Mouse (Mus musculus): ENCODE results near the gene Kin. TPM values are rescaled to one million over a fixed set of nuclear protein-coding genes. Genes with fewer than 3 reads are reported as not detected.

Gene Kin
- polyA plus RNA-seq, 1 experiment from 2014 or later: 32.1 TPM

DNA sequence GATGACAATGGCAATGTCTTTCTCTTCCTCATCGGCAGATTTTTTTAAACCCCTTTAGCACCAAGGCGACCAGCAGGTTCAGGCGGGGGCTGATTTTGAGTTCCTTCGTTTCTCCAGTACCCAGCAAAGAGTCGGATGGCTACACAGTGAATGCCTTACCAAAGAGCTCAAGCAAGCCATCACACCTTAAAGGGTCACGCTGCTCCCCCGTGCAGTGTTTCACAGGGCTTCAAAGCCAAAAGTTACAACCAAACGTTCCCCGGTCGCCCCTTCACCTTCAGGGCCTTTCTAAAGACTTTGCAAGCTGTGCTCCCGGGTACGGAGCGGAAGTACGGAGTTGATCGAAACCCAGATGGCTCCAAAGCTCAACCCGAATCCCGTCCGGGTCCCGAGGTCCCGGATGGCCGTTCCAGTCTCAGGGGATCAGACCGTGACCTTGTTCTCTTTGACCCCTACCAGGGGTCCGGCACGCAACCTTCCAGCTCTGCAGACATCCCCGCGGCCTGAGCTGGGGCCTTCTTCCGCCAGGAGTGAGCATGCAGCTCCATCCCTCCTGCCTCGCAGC is 566 bp upstream of the Kin start:
- H3K9me3 ChIP-seq: no peaks in the 10 kb centered on the region
- ATAC-seq (replicated peaks): no peak
- WGBS: under 1% methylated on average over 28 of the region's 28 CpGs

GRCm38 (mm10) chr2:10081453-10082080 is 1.2 kb downstream of the Kin start:
- ATAC-seq (replicated peaks): no peak
- 94% methylated on average over 5 of the region's 5 CpGs for WGBS

More for the DNA sequence above, 566 bp upstream of the Kin start:
- H3K4me1 ChIP-seq: peaks cover 35% of the 10 kb centered on the region
- peak overlapping the region; percentile 96 for H3K27ac ChIP-seq
- no peaks in the 10 kb centered on the region for H3K36me3 ChIP-seq (replicated peaks)
- peak overlapping the region; percentile 80 for H3K4me2 ChIP-seq
- H3K27me3 ChIP-seq (replicated peaks): no peaks in the 10 kb centered on the region
- peak overlapping the region; percentile 100 for H3K9ac ChIP-seq
- peak overlapping the region; percentile 99 for H3K4me3 ChIP-seq

DNA sequence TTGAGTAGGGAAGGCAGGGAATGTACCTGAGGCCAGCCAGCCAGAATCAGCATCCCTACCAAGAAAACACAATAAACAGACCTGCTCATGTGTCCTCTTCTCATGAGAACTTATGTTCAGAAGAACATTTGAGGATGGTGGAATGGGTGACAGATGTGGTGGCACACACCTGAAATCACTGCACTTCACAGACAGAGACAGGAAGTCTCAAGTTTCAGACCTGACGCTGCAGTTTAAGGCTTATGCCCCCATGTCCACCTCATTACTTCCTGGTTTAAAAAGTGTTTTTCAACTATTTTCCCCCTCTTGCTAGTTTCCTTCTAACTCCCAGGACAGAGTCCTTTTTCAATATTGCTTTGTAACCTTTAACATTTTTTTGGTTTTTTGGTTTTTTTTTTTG is 2.3 kb downstream of the Kin start:
- no peak overlapping the region for H3K9ac ChIP-seq
- H3K36me3 ChIP-seq (replicated peaks): no peaks in the 10 kb centered on the region
- no peak overlapping the region for H3K27ac ChIP-seq
- H3K4me2 ChIP-seq: no peak overlapping the region
- H3K9me3 ChIP-seq: no peaks in the 10 kb centered on the region
- peaks cover 27% of the 10 kb centered on the region for H3K4me1 ChIP-seq
- no peak for ATAC-seq (replicated peaks)
- no peaks in the 10 kb centered on the region for H3K27me3 ChIP-seq (replicated peaks)
- WGBS: 89% methylated on average over 1 of the region's 1 CpGs
- no peak overlapping the region for H3K4me3 ChIP-seq

More at GRCm38 (mm10) chr2:10081453-10082080, 1.2 kb downstream of the Kin start:
- Histone ChIP-seq H3K27ac (no peak overlapping the region), H3K36me3 (replicated peaks) (no peaks in the 10 kb centered on the region), H3K4me1 (peaks cover 30% of the 10 kb centered on the region), H3K4me2 (peak overlapping the region; percentile 80), H3K4me3 (peak overlapping the region; percentile 99), H3K9ac (no peak overlapping the region; the same call in 1 of the 2 replicates), H3K27me3 (replicated peaks) (no peaks in the 10 kb centered on the region), H3K9me3 (no peaks in the 10 kb centered on the region)

DNA sequence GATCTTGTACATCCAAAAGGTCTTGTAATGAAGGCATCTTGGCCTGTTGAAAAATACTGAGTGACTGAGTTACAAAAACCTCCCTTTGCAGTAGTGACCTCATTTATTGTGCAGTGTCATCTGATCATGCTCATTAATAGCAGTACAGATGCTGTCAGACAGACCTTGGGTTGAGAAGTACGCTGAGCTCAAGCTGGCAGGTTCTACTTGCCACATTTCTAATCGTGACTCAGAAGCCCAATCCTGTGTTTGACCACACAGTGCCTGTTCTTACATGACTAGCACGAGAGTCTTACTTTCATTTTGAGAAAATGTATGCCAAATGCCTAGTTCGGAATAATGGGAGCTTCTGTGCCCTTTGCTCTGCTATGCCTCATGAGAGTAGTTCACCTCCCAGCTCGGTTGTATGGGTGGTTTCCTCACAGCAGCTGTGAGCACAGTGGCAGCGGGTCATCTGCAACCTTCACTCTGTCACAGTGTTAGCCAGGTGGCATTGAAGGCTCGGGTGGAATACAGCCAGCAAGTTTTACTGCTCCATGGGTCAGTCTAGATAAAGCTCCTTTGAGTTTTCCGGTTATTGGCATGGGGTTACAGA is 7.0 kb downstream of the Kin start:
- H3K27me3 ChIP-seq (replicated peaks): no peaks in the 10 kb centered on the region
- H3K36me3 ChIP-seq (replicated peaks): peaks cover 22% of the 10 kb centered on the region
- H3K4me3 ChIP-seq: no peak overlapping the region
- no peak overlapping the region for H3K27ac ChIP-seq
- H3K9me3 ChIP-seq: no peaks in the 10 kb centered on the region
- H3K4me1 ChIP-seq: no peaks in the 10 kb centered on the region
- H3K9ac ChIP-seq: no peak overlapping the region
- 84% methylated on average over 8 of the region's 8 CpGs for WGBS
- ATAC-seq (replicated peaks): no peak
- H3K4me2 ChIP-seq: no peak overlapping the region

GRCm38 (mm10) chr2:10094327-10095100 is 14.1 kb downstream of the Kin start:
- H3K9ac ChIP-seq: no peak overlapping the region
- peaks cover 21% of the 10 kb centered on the region for H3K36me3 ChIP-seq (replicated peaks)
- no peak overlapping the region for H3K4me2 ChIP-seq
- no peaks in the 10 kb centered on the region for H3K9me3 ChIP-seq
- no peaks in the 10 kb centered on the region for H3K27me3 ChIP-seq (replicated peaks)
- ATAC-seq (replicated peaks): no peak
- 87% methylated on average over 14 of the region's 14 CpGs for WGBS
- no peak overlapping the region for H3K4me3 ChIP-seq
- H3K27ac ChIP-seq: no peak overlapping the region
- H3K4me1 ChIP-seq: no peaks in the 10 kb centered on the region

- no peaks in the 10 kb centered on the region for H3K27me3 ChIP-seq (replicated peaks)
- H3K9me3 ChIP-seq: no peaks in the 10 kb centered on the region
- H3K4me2 ChIP-seq: no peak overlapping the region
- H3K9ac ChIP-seq: no peak overlapping the region
- H3K36me3 ChIP-seq (replicated peaks): no peaks in the 10 kb centered on the region
- no peak overlapping the region for H3K27ac ChIP-seq
- no peak for ATAC-seq (replicated peaks)
- H3K4me3 ChIP-seq: no peak overlapping the region
- WGBS: 37% methylated on average over 9 of the region's 9 CpGs
- no peaks in the 10 kb centered on the region for H3K4me1 ChIP-seq
These were observed 18.3 kb downstream of the Kin start for GRCm38 (mm10) chr2:10098598-10099215.

GRCm38 (mm10) chr2:10100471-10100870 is 20.1 kb downstream of the Kin start:
- H3K9me3 ChIP-seq: no peaks in the 10 kb centered on the region
- H3K4me2 ChIP-seq: no peak overlapping the region
- no peaks in the 10 kb centered on the region for H3K36me3 ChIP-seq (replicated peaks)
- no peaks in the 10 kb centered on the region for H3K27me3 ChIP-seq (replicated peaks)
- no peak overlapping the region for H3K9ac ChIP-seq
- no peak overlapping the region for H3K4me3 ChIP-seq
- no peak overlapping the region for H3K27ac ChIP-seq
- 82% methylated on average over 2 of the region's 2 CpGs for WGBS
- no peaks in the 10 kb centered on the region for H3K4me1 ChIP-seq
- ATAC-seq (replicated peaks): no peak

DNA sequence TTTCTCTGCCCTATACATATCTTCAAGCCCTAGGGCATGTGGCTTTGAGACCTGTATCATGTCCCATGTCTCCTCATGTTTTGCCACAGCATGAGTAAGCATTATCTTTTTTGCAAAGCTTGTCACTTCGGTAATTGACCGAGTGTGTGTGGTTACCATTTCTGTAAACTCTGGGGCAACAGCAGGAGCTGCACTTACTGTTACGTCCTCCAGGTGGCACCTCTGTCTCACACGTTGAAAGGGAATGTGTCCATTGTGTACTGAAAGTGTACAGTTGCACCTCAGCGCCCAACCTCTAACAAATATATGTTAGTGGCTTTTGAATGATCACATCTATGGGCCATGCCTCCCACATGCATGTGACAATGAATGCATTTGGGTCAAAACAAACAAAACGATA is 20.8 kb downstream of the Kin start:
- H3K27ac ChIP-seq: no peak overlapping the region
- no peaks in the 10 kb centered on the region for H3K9me3 ChIP-seq
- H3K9ac ChIP-seq: no peak overlapping the region
- 43% methylated on average over 6 of the region's 6 CpGs for WGBS
- no peak overlapping the region for H3K4me3 ChIP-seq
- H3K27me3 ChIP-seq (replicated peaks): no peaks in the 10 kb centered on the region
- H3K4me2 ChIP-seq: no peak overlapping the region
- ATAC-seq (replicated peaks): peak; percentile 24; the same call in 1 of the 2 replicates
- no peaks in the 10 kb centered on the region for H3K4me1 ChIP-seq
- H3K36me3 ChIP-seq (replicated peaks): no peaks in the 10 kb centered on the region

DNA sequence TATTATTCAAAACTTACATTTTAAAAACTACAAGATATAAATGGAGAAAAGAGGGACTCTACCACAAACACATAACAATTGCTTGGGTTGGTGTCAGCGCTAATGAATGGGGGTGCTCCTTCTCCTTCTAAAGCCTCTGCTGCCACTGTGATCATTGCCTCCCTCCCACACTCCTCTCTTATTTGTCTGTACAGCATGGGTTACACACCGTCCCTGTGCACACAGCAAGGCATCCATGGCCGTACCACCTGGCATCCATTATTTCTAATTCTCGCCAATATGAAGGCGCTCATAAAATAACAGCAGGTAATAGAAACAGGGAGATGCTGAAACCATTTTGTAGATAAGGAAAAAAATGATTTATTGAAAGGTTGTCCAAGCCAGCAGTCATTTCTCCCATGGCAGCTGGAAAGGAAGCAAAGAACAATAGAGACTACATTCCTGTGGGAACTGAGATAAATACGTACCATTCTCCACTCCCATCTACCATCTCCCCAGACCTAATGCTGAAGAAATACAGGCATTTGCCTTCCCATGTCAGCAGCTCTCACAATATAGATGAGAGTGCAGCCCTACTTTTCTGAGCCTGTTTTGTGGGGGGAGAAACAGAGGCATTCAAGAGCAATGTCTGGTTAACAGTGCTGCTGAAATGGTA is 28.3 kb downstream of the Kin start:
- no peaks in the 10 kb centered on the region for H3K27me3 ChIP-seq (replicated peaks)
- no peak overlapping the region for H3K9ac ChIP-seq
- H3K4me3 ChIP-seq: no peak overlapping the region
- H3K4me1 ChIP-seq: no peaks in the 10 kb centered on the region
- no peaks in the 10 kb centered on the region for H3K9me3 ChIP-seq
- no peak overlapping the region for H3K4me2 ChIP-seq
- WGBS: 73% methylated on average over 6 of the region's 6 CpGs
- no peaks in the 10 kb centered on the region for H3K36me3 ChIP-seq (replicated peaks)
- no peak overlapping the region for H3K27ac ChIP-seq
- no peak for ATAC-seq (replicated peaks)

DNA sequence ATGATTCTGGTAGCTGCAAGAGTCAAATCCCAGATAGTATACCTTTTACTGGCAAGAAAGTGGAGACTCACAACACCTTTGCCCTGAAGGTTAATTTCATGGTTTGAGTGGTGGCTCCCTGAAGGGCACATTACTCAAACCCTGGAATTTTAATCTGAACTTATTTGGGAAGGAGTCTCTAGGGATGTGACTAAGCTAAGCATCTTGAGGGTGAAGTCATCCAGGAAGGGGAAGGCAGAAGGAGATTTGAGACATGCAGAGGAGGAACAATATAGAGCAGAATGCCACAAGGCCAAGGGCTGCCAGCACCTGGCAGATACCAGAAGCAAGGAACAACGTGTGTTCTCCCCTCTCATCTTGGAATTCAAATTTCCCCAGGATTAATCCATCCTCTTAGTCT is 38.4 kb downstream of the Kin start:
- Histone ChIP-seq H3K9ac (no peak overlapping the region), H3K27ac (no peak overlapping the region), H3K4me1 (no peaks in the 10 kb centered on the region), H3K4me2 (no peak overlapping the region), H3K9me3 (no peaks in the 10 kb centered on the region), H3K4me3 (no peak overlapping the region), H3K36me3 (replicated peaks) (no peaks in the 10 kb centered on the region), H3K27me3 (replicated peaks) (no peaks in the 10 kb centered on the region)
- no peak for ATAC-seq (replicated peaks)
- WGBS: 67% methylated on average over 1 of the region's 1 CpGs

DNA sequence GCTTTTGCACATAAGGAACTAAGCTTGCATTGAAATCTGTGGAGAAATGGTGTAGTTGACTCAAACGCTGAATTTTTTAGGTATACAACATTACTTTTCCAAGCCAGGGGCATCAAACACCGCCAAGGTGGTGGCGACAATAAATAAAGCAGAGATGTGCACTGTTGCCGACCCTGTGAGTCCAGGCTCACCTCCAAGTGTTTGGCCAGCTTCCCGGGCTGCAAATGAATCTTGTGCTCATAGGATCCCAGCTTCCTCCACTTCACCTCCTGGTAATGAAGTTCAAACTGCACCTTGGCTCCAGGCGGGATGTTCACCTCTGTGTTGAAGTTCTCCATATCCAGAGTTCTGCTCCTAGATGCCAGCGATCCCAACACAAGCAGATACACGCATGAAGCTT is 38.9 kb downstream of the Kin start:
- H3K9me3 ChIP-seq: no peaks in the 10 kb centered on the region
- H3K4me2 ChIP-seq: no peak overlapping the region
- H3K27me3 ChIP-seq (replicated peaks): no peaks in the 10 kb centered on the region
- no peak overlapping the region for H3K27ac ChIP-seq
- H3K9ac ChIP-seq: no peak overlapping the region
- no peak overlapping the region for H3K4me3 ChIP-seq
- H3K4me1 ChIP-seq: no peaks in the 10 kb centered on the region
- ATAC-seq (replicated peaks): no peak
- H3K36me3 ChIP-seq (replicated peaks): no peaks in the 10 kb centered on the region
- WGBS: 90% methylated on average over 8 of the region's 8 CpGs

DNA sequence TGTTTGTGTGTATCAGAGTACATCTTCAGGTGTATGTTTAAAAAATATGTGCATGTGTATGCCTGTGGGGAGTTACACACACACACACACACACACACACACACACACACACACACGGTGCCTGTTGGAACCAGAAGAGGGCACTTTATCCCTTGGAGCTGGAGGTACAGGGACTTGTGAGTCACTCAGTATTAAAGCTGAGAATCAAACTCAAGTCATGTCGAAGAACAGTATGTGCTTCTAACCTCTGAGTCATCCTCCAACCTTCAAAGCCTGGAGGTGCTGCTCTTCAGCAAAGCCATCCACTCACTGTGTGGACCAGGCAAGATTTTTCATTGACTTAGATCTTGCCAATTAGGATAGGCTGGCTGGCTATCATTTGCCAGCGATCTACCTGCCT is 41.4 kb downstream of the Kin start:
- WGBS: 75% methylated on average over 3 of the region's 3 CpGs
- Histone ChIP-seq H3K4me3 (no peak overlapping the region), H3K27me3 (replicated peaks) (no peaks in the 10 kb centered on the region), H3K4me2 (no peak overlapping the region), H3K36me3 (replicated peaks) (no peaks in the 10 kb centered on the region), H3K9me3 (no peaks in the 10 kb centered on the region), H3K27ac (no peak overlapping the region), H3K9ac (no peak overlapping the region), H3K4me1 (no peaks in the 10 kb centered on the region)
- no peak for ATAC-seq (replicated peaks)
